Mouse (Mus musculus) hindbrain, embryonic 15.5 days (tissue): ENCODE results near the gene Fkbp5. TPM values are rescaled to one million over a fixed set of nuclear protein-coding genes. Genes with fewer than 3 reads are reported as not detected.

Experiments
- ATAC-seq: fragments of 200-750 bp; cut with Nextera tagmentation; 2 replicates; pipeline ENCODE4 v1.8.0; 2017; ENCODE audit warnings: low read depth, moderate number of reproducible peaks, moderate TSS enrichment; ENCODE audit not compliant: low FRiP score
- H3K27ac ChIP-seq: fragments of 300-500 bp; sonication (generic); replicated peaks from 2 replicates; pipeline ENCODE4 v1.5.1; 2015; ENCODE audit warnings: mild to moderate bottlenecking, inconsistent platforms
- H3K27me3 ChIP-seq: fragments of 300-500 bp; sonication (generic); 2 replicates; pipeline ENCODE4 v1.6.1; 2015; ENCODE audit warnings: control low read depth, inconsistent platforms
- H3K36me3 ChIP-seq: fragments of 300-500 bp; sonication (generic); 2 replicates; pipeline ENCODE4 v1.6.1; 2015; ENCODE audit warnings: control low read depth, inconsistent platforms
- H3K4me1 ChIP-seq: fragments of 300-500 bp; sonication (generic); replicated peaks from 2 replicates; pipeline ENCODE4 v1.6.1; 2015; ENCODE audit warnings: control low read depth, inconsistent platforms
- H3K4me2 ChIP-seq: fragments of 300-500 bp; sonication (generic); 2 replicates; pipeline ENCODE4 v1.6.1; 2015; ENCODE audit warnings: moderate library complexity, mild to moderate bottlenecking, inconsistent platforms
- H3K4me3 ChIP-seq: fragments of 300-500 bp; sonication (generic); 2 replicates; pipeline ENCODE4 v1.5.1; 2015; ENCODE audit warnings: mild to moderate bottlenecking, inconsistent platforms
- H3K9ac ChIP-seq: fragments of 300-500 bp; sonication (generic); 2 replicates; pipeline ENCODE4 v1.6.1; 2015; ENCODE audit warnings: inconsistent platforms
- H3K9me3 ChIP-seq: fragments of 300-500 bp; sonication (generic); 2 replicates; pipeline ENCODE4 v1.6.1; 2016; ENCODE audit warnings: control low read depth, inconsistent platforms
- WGBS: fragments of 180-500 bp; shearing (Covaris S2); methylation state at CpG from one replicate; pipeline ENCODE4 v1.1.7; 2015; 5-methylcytosine and 5-hydroxymethylcytosine counted together
- polyA plus RNA-seq: library from polyadenylated mRNA; unstranded; fragments of >200 nt; fragmentation: Nextera tagmentation; extraction: Ambion mirVana; gene quantifications from 2 replicates; pipeline ENCODE4 v1.2.1, GENCODE M21; 2015

Gene Fkbp5
- polyA plus RNA-seq, 1 experiment from 2014 or later = 31.5 TPM

GRCm38 (mm10) chr17:28491035-28491770, 26.1 kb downstream of the Fkbp5 start:
- Histone ChIP-seq H3K4me3 (no peak overlapping the region), H3K4me2 (no peak overlapping the region), H3K4me1 (peaks cover 4% of the 10 kb centered on the region; the same call in 1 of the 2 replicates), H3K27me3 (no peaks in the 10 kb centered on the region), H3K9ac (no peak overlapping the region), H3K27ac (no peak overlapping the region), H3K36me3 (no peaks in the 10 kb centered on the region), H3K9me3 (no peaks in the 10 kb centered on the region)
- 59% methylated on average over 14 of the region's 14 CpGs for WGBS
- no peak for ATAC-seq

- Histone ChIP-seq H3K36me3 (no peaks in the 10 kb centered on the region), H3K27me3 (no peaks in the 10 kb centered on the region), H3K27ac (no peak overlapping the region), H3K9ac (no peak overlapping the region), H3K9me3 (no peaks in the 10 kb centered on the region), H3K4me1 (peaks cover 20% of the 10 kb centered on the region), H3K4me3 (no peak overlapping the region), H3K4me2 (no peak overlapping the region)
- ATAC-seq = no peak
- 73% methylated on average over 7 of the region's 7 CpGs for WGBS
Measured at GRCm38 (mm10) chr17:28488258-28489013, 28.9 kb downstream of the Fkbp5 start.

DNA sequence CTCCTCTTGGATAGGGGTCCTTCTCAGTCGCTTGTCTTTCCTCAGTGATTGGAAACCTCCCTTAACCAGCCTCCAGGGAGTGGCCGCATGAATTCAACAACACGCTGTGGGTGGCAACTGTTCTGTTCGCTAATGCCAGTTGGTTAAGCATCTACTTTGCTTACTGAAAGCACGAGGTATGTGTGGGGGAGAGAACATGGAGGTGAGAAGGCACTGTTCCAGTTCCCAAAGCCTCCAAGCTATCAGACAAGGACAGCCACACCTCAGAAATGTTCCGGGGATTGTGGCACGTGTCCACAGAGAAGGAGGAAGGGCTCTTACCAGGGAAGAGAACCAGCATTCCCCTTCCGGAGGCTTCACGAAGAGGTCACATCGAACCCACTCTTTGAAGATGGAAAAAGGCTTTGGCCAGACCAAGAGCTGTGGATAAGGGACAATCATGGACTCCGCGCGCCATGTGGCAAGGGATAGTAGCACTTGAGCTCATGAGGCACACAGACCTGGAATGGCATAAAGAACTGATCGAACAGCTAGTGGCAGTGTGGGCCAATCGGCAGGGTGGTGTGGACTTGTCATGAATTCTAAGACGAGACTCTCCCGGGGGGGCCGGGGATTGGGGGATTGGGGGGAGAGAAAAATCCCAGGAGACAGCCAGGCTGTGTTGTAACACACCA, 29.6 kb downstream of the Fkbp5 start:
- no peak for ATAC-seq
- H3K27ac ChIP-seq = no peak overlapping the region
- 90% methylated on average over 18 of the region's 18 CpGs for WGBS

DNA sequence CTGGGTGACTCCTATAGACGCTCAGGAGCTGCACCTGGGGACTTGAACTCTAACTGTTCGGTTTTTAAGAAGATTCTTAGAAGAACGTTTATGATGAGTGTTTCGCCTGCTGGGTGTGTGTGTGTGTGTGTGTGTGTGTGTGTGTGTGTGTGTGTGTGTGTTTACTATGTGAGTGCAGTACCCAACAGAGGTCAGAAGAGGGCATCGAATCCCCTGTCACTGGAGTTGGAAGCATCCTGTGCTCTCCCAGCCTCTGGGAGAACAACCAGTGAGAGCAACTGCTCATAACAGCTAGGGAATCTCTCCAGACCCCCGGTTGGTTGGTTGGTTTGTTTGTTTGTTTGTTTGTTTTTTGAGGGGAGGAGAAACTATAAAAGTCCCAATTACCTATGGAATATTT, 30.6 kb downstream of the Fkbp5 start:
- Histone ChIP-seq H3K36me3 (no peaks in the 10 kb centered on the region), H3K9ac (no peak overlapping the region), H3K4me3 (peak overlapping the region; percentile 95), H3K4me2 (peak overlapping the region; percentile 78), H3K9me3 (no peaks in the 10 kb centered on the region), H3K27me3 (no peaks in the 10 kb centered on the region), H3K4me1 (peaks cover 20% of the 10 kb centered on the region), H3K27ac (no peak overlapping the region)
- WGBS = 81% methylated on average over 6 of the region's 6 CpGs
- ATAC-seq = no peak

More for the DNA sequence above, 29.6 kb downstream of the Fkbp5 start:
- no peaks in the 10 kb centered on the region for H3K36me3 ChIP-seq
- no peak overlapping the region for H3K9ac ChIP-seq
- no peaks in the 10 kb centered on the region for H3K27me3 ChIP-seq
- H3K9me3 ChIP-seq = no peaks in the 10 kb centered on the region
- no peak overlapping the region for H3K4me3 ChIP-seq
- no peak overlapping the region for H3K4me2 ChIP-seq
- peaks cover 20% of the 10 kb centered on the region for H3K4me1 ChIP-seq

DNA sequence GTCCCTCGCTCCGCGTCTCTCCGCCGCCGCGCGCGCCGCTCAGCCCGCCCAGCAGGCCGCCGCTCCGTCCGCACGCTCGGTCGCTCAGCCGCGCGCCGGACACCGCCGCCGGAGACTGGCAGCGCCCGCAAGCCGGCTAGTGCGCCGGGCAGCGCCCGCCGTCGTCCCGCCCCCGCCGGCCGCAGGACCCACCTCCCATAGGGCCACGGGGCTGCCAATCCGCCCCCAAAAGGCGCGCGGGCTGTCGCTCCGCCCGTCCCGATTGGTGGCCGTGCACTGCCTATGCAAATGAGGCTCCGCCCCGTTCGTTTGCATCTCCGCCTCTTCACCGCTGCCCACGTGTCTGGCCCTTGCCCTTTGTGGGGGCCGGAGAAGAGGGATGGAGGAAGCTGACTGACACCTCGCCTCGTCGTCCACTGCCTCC, 31.3 kb downstream of the Fkbp5 start:
- H3K36me3 ChIP-seq = no peaks in the 10 kb centered on the region
- H3K9me3 ChIP-seq = no peaks in the 10 kb centered on the region
- H3K4me3 ChIP-seq = peak overlapping the region; percentile 95
- no peaks in the 10 kb centered on the region for H3K27me3 ChIP-seq
- H3K4me1 ChIP-seq = peaks cover 20% of the 10 kb centered on the region
- WGBS = 0% methylated on average over 39 of the region's 58 CpGs
- H3K27ac ChIP-seq = peak overlapping the region; percentile 85
- peak overlapping the region; percentile 78 for H3K4me2 ChIP-seq
- peak overlapping the region; percentile 78 for H3K9ac ChIP-seq
- ATAC-seq = peak; percentile 99

DNA sequence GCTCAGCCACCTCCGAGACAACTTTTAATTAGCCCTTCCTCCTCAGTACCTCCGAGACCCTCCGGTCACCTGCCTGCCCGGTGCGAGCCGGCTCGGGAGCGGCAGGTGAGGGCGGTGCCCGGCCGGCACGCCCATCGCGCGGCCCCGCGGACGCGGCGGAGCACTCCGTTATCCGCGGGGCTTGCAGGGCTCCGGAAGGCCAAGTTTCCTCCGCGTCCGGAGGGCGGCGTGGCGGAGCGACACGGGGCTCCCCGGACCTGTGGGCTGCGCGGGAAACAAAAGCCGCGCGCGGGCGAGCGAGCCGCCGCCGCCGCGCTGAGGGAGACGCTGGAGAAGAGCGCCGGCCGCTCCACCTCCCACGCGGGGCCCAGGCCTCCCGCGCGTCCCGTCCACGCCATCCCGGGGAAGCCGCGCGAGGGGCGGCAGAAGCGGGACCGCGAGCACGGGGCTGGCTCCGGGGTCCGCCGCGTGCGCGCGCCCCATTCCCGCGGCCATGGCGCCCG, 31.8 kb downstream of the Fkbp5 start:
- peak overlapping the region; percentile 78 for H3K4me2 ChIP-seq
- no peaks in the 10 kb centered on the region for H3K27me3 ChIP-seq
- no peaks in the 10 kb centered on the region for H3K9me3 ChIP-seq
- H3K9ac ChIP-seq = peak overlapping the region; percentile 78
- H3K4me1 ChIP-seq = peaks cover 20% of the 10 kb centered on the region
- H3K27ac ChIP-seq = peak overlapping the region; percentile 85
- peak; percentile 80 for ATAC-seq
- no peaks in the 10 kb centered on the region for H3K36me3 ChIP-seq
- WGBS = under 1% methylated on average over 34 of the region's 77 CpGs
- H3K4me3 ChIP-seq = peak overlapping the region; percentile 95

GRCm38 (mm10) chr17:28484704-28485445, 32.5 kb downstream of the Fkbp5 start:
- H3K36me3 ChIP-seq = no peaks in the 10 kb centered on the region
- 0 out of 2 replicates have a peak, but pooled peaks have one; percentile 1 for ATAC-seq
- 7% methylated on average over 30 of the region's 30 CpGs for WGBS

DNA sequence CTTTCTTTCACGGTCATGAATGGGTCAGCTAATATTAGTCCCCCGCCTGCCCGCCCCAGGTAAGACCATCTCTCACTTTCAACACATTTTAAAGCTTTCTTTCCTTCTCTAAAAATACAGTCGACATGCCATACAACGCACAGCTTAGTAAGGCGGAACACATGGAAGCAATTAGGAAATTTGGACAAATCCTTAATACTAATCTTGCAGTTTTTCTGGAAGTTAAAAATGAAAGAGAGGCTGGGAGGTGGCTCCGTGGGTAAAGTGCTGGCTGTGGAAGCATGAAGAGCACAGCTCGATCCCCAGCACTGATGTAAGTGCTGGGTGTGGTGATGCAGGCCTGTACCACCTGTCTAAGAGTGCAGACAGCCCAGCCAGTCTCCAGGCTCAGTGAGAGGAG, 39.9 kb downstream of the Fkbp5 start:
- H3K27me3 ChIP-seq = no peaks in the 10 kb centered on the region
- H3K4me1 ChIP-seq = no peaks in the 10 kb centered on the region
- H3K9me3 ChIP-seq = no peaks in the 10 kb centered on the region
- H3K4me3 ChIP-seq = no peak overlapping the region
- 93% methylated on average over 8 of the region's 8 CpGs for WGBS
- H3K4me2 ChIP-seq = no peak overlapping the region
- no peak overlapping the region for H3K9ac ChIP-seq
- ATAC-seq = no peak
- no peaks in the 10 kb centered on the region for H3K36me3 ChIP-seq
- H3K27ac ChIP-seq = no peak overlapping the region

More at GRCm38 (mm10) chr17:28484704-28485445, 32.5 kb downstream of the Fkbp5 start:
- Histone ChIP-seq H3K4me1 (peaks cover 20% of the 10 kb centered on the region), H3K4me2 (peak overlapping the region; percentile 78), H3K27ac (peak overlapping the region; percentile 85), H3K4me3 (peak overlapping the region; percentile 95), H3K27me3 (no peaks in the 10 kb centered on the region), H3K9ac (peak overlapping the region; percentile 78), H3K9me3 (no peaks in the 10 kb centered on the region)

DNA sequence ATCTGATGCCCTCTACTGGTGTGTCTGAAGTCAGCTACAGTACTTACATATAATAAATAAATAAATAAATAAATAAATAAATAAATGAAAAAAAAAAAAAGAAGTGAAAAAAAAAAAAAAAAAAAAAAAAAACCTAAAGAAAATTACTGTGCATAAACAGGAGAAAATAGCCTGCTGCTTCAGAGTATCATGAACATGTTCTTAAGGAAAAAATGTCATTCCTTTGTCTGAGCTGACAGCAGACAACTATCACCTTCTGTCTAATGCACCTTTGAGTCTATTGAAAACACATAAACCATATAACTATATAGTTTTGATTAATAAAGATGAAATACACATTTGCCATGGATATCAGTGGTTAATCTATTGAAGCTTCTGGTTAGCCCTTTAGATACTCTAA, 40.9 kb downstream of the Fkbp5 start:
- no peak for ATAC-seq
- H3K4me3 ChIP-seq = no peak overlapping the region
- no peak overlapping the region for H3K4me2 ChIP-seq
- no peak overlapping the region for H3K27ac ChIP-seq
- no peaks in the 10 kb centered on the region for H3K9me3 ChIP-seq
- H3K36me3 ChIP-seq = no peaks in the 10 kb centered on the region
- H3K4me1 ChIP-seq = no peaks in the 10 kb centered on the region
- H3K27me3 ChIP-seq = no peaks in the 10 kb centered on the region
- H3K9ac ChIP-seq = no peak overlapping the region

DNA sequence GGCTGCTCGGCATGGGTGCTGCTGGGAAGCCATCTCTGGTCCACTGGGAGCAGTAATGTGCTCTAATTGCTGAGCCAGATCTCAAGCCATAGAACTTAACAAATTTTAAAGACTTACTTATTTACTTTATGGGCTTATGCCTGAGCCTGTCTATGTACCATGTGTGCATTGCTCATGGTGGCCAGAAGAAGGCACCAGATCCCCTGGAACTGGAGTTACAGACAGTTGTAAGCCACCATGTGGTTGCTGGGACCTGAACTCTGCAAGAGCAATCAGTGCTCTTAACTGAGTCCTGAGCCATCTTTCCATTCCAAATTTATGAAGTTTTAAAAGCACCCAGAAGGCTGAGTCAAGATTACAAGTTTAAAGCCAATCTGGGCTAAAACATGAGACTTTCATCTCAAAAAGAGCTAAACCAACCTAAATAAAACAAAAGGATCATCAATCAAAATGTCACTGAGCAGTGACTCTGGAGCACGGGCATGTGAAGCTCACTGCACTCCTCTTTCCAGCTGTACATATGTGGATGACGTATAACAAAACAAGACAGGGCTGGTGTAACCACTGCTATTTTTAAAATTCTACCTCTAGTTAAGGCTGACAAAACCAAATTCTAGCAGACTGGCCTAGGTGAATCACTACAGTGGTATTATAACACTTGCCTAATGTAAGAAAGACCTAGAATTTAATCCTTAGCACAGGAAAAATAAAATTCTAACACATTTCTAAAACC, 41.6 kb downstream of the Fkbp5 start:
- Histone ChIP-seq H3K9me3 (no peaks in the 10 kb centered on the region), H3K27ac (no peak overlapping the region), H3K27me3 (no peaks in the 10 kb centered on the region), H3K4me2 (no peak overlapping the region), H3K36me3 (no peaks in the 10 kb centered on the region), H3K4me3 (no peak overlapping the region), H3K9ac (no peak overlapping the region), H3K4me1 (no peaks in the 10 kb centered on the region)
- 68% methylated on average over 3 of the region's 3 CpGs for WGBS
- ATAC-seq = no peak

- Histone ChIP-seq H3K4me1 (peaks cover 7% of the 10 kb centered on the region), H3K27me3 (no peaks in the 10 kb centered on the region), H3K9ac (no peak overlapping the region), H3K27ac (no peak overlapping the region), H3K36me3 (no peaks in the 10 kb centered on the region), H3K9me3 (no peaks in the 10 kb centered on the region), H3K4me2 (no peak overlapping the region), H3K4me3 (no peak overlapping the region)
- no peak for ATAC-seq
- 48% methylated on average over 5 of the region's 5 CpGs for WGBS
Measured at GRCm38 (mm10) chr17:28472696-28473095, 44.6 kb downstream of the Fkbp5 start.
